Mouse (Mus musculus) ES-E14 (cell line): Measurements from ENCODE around the gene Stat5a.

ENCODE experiments used
- CHD2 ChIP-seq: IDR thresholded peaks from 2 replicates; pipeline ENCODE4 v1.6.1; 2014; ENCODE audit warnings: mild to moderate bottlenecking, low read depth, low read length, inconsistent platforms
- MAFK ChIP-seq: IDR thresholded peaks from 2 replicates; pipeline ENCODE4 v1.6.1; 2014; ENCODE audit warnings: mild to moderate bottlenecking, low read depth, low read length, inconsistent platforms; ENCODE audit not compliant: insufficient read depth
- ZNF384 ChIP-seq: IDR thresholded peaks from 2 replicates; pipeline ENCODE4 v1.6.1; 2012; ENCODE audit warnings: low read depth, low read length, inconsistent platforms

DNA sequence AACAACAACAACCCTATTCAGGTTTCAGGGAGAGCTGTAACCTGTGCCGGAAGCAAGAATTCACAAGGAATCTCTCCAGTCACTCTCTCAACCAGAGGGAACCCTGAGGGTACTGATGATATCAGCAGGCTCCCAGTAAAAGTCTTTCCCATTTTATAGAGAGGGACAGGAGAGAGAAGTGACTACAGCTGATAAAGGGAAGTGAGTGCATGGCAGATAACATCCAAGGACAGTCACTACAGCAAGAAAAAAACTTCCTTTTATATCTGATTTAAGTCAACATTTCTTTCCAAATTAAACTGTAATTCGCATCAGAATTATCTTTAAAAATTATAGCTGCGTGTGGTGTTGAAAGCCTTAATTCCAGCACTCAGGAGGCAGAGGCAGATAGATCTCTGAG lies 68.2 kb downstream of the Stat5a start:
- TF ChIP-seq CHD2 (no peak), MAFK (no peak), ZNF384 (no peak)
